Mouse (Mus musculus): ENCODE data around the gene Aff3.

The Aff3 gene

GRCm38 (mm10) chr1:38289891-38290290 lies 374.9 kb downstream of the Aff3 start:
- DNase-seq (ENCODE audit: low read depth, low spot score), result no peak

GRCm38 (mm10) chr1:38288716-38289115 lies 376.0 kb downstream of the Aff3 start:
- DNase-seq (ENCODE audit: low read depth, low spot score), result no peak

DNA sequence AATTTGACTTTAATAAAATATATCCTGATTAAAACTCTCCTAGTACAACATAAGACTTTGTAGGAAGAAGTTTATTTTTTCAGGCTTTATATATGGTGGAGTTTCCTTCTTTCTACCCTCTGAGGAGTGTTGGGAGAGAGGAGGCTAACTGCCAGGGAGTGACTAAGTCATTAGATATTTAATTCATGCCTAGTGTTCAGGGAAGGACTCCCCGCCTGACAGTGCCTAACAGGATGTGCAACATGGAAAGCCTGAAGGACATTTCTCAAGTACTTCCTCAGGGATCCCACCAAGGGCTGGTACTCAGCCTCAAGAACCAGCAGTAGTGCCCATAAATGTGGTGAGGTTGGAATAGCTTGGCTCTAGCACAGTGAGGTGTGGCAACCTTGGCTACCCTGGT lies 378.2 kb downstream of the Aff3 start:
- no peak for DNase-seq (ENCODE audit: low read depth, low spot score)

- DNase-seq (ENCODE audit: low read depth, low spot score), result no peak
Measured at GRCm38 (mm10) chr1:38280549-38280948, 384.2 kb downstream of the Aff3 start.

DNA sequence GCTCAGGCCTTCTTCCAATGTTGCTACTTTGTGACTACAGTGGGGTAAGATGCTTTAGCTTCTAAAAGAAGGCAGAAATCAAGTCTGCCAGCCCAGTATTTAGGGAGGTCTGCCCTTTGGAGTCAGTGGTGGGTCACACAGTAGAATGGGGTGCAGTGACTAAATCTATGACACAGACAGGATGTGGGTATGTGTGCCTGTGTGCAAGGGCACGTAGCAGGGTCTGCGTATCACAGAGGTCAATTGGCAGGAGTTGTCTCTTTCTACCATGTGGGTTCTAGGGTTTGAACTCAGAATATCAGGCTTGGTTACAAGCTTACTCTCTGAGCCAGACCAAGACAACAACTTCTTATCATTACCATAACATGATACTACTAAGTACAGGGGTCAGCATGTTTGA lies 393.4 kb downstream of the Aff3 start:
- no peak for DNase-seq (ENCODE audit: low read depth, low spot score)

- no peak for DNase-seq (ENCODE audit: low read depth, low spot score)
Measured at GRCm38 (mm10) chr1:38268246-38269042, 396.3 kb downstream of the Aff3 start.

DNA sequence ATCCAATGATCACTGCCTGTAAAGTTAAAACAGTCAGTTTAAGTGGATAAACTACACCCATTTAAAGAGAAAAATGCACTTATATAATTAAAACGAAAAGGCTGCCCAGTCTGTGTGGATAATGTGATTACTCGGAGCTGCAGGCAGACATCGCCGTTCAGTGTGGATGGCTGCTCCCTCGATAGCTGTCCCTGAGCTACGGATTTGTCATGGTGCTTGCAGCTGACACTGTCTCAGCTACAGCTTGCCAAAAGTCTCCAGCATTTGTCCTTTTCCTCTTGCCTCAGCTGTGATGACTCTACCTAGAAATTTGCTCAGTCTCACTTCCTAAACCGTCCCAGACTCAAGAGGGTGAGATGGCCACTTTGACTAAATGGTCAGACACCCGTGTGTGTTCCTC lies 401.5 kb downstream of the Aff3 start:
- no peak for DNase-seq (ENCODE audit: low read depth, low spot score)

DNA sequence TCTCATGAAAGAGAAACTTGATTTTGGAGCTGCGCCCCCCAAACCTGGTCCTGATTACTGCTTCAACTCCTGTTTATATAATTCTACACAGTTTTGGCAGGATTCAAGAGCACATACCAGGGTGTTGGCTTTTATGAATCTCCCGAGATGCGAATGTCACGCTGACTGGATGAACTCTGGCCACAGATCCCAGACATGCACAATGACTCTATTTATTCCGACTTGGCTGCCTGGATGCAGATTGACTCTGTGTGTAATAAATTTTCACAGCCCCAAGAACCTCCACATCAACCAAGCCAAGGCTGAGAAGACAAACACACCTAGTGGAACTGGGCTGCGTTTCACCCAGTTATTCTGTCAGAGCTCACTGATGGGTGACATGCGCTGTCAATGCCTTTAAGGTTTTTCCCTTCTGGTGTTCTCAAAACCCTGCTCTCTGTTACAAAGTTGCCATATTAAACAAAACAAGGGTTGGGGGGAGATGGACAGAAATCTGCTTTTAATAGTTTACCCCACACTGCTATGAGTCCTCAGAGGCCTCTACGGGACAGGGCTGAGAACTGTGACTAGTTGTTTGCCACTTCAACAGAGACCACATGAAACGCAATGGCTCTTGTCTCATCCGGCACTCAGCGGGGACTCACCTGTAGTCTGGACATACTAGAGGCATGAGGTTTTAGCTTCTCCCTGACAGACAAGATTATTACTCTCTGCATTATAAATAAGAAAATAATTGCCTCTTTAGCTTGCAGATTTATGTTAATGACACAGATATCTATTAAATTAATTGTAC lies 402.2 kb downstream of the Aff3 start:
- peak; percentile 35 for DNase-seq (ENCODE audit: low read depth, low spot score)

GRCm38 (mm10) chr1:38261076-38261475 lies 403.7 kb downstream of the Aff3 start:
- DNase-seq (ENCODE audit: low read depth, low spot score), result no peak

DNA sequence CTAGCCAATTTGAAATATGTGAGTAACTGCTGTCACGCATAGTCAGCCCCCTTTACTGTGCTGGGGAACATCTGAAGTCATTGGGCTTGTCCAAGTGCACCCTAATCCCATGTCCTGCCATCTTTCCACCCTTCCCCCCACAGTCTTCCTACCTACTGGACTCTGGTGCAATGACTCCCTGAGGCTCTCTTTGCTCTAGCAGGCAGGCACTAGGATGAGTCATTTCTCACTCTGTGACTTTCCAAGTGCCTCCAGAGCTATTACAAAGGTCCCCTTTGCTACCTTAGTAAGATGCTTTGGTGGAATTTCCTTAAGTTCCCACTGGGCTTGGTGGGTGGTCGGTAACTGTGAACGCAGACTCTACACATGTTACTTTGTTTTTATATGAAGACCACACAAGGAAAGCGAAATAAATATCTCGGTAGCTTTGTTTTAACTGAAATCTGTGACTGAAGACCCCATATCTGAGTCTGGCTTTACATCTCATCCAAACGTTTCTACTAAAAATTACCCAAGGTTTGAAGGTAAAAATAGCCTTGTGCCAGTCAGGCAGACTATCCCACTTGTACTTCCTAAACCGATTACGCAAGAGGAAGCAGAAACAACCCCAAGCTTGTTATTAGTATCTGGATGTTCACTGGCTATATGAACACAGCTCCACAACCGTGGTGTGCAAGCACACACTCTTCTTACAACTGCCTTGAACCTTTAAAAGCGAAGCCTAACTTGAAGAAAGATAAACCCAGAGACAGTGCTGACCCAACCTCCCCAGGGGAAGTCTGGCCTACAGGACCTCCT lies 405.0 kb downstream of the Aff3 start:
- no peak for DNase-seq (ENCODE audit: low read depth, low spot score)

GRCm38 (mm10) chr1:38254426-38254825 lies 410.3 kb downstream of the Aff3 start:
- DNase-seq (ENCODE audit: low read depth, low spot score), result no peak

GRCm38 (mm10) chr1:38252766-38253079 lies 412.0 kb downstream of the Aff3 start:
- DNase-seq (ENCODE audit: low read depth, low spot score), result no peak

DNA sequence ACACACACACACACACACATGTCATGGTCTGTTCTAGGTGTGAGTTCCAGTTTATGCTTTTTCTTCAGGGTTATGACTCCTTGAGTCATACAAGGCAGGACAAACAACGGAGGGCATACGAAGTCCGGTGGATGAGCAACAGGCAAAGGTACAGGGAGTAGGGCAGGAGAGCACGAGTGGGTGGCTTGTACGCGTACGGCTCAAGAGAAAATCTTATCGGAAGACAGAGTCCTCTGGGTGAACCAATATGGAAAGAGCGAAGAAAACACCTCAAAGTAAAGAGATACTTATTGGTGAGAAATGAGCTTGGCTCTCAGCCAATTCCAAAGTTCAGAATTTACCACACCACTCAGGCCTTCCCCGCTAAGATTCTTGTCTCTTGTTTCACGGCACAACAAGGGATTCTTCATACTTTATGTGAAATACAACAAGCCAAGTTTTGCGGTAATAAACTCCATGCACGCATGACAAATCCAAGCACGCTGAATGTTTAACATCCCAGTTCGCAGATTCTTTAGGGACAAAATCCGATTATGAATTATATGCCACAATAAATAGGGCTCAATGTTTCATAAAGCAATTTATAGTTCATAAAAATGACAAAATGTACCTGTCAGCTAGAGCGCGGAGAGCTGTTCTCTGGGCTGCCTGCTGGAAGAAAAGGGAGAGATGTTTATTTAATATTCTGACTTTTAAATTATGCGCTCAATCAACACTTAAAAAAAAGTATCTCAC lies 412.6 kb downstream of the Aff3 start:
- DNase-seq (ENCODE audit: low read depth, low spot score), result no peak

DNA sequence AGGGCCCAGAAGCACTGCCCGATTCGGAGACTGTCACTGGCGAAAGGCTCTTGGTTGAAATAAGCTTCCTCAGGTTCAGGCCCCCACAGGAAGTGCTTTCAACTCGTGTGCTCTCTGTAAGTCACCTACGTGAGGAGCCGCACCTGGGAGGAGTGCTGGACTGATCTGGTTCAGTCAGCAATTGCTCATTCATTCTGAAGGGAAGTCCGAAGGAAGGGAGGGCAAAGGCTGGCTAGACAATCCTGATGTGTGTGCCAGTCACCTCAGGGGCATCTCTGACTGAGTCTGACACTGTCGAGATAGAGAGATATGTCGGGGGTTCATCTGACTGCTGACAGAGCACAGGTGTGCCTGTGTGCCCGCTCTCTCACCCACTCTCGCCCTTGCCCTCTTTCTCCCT lies 413.3 kb downstream of the Aff3 start:
- DNase-seq (ENCODE audit: low read depth, low spot score), result no peak

GRCm38 (mm10) chr1:38250246-38250645 lies 414.5 kb downstream of the Aff3 start:
- DNase-seq (ENCODE audit: low read depth, low spot score), result no peak

DNA sequence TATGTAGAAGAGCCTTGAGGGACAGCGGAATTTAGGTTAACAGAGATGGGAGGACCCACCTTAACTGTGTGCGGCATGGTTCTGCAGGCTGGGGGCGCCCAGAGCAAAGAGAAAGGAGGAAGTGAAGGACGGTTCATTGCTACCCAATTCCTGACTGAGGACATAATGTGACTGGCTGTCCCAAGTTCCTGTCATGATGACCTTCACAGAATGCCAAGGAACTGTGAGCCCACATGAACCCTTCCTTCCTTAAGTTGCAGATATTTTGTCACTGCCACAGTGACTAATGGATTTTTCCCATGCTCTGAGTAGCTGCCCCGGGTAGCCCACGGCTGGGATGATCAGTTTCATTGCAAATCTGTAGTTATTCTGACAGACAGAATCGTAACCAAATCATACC lies 415.2 kb downstream of the Aff3 start:
- no peak for DNase-seq (ENCODE audit: low read depth, low spot score)

- DNase-seq (ENCODE audit: low read depth, low spot score), result no peak
Measured at GRCm38 (mm10) chr1:38248027-38248426, 416.7 kb downstream of the Aff3 start.

DNA sequence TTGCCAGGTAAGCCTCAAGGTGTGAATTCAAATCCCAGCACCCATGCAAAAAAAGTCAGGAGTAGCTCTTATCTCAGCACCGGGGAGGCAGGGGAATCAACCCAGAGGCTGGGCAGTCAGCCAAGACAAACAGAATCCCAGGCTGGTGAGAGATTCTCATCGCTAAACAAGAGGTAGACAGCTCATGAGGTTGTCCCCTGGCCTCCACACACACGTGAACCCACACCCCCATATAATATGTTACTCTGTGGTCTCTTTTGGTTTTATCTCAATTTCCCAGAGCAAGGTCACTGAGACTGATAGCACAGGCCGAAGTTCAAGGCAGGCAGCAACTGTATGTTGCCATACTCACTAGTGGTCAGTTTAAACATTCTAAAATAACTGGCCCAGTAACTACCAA lies 422.2 kb downstream of the Aff3 start:
- no peak for DNase-seq (ENCODE audit: low read depth, low spot score)

DNA sequence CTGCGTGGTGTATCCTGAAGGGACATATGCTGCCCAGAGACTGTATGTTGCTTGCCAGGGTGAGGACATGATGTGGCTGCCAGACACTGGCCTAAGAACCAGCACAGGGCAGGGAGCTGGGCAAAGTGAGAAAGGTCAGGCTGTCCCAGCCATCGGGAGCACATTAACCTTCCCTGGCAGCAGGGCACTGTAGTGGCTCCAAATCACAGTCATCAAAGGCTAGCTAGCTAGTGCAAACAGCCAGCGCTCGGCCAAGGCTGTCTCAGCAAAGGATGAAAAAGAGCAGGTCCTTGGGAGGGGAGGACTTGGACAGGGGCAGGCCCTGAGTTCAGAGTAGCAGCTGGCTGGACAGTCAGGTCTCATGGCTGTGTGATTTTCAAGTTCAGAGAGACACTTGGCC lies 423.0 kb downstream of the Aff3 start:
- DNase-seq (ENCODE audit: low read depth, low spot score), result no peak

DNA sequence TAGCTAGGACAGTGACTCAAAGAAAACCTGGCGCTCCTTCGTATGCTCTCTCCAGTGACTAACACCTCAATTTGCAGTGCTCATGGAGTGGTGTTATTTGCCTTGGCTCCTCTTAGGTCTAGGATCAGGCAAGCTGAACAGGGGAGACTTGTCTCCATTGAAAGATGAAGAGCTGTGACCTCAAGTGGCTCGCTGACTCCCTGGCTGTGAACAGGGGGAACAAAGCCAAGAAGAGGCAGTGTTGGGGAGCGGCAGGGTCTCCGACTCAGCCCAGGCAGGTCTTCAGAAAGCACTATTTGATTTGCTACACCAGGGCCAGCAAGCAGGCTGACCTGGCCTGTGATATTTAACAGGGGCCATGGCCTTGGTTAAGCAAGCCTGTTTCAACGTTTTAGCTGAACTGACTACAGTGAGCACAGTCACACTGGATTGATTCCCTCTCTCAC lies 423.5 kb downstream of the Aff3 start:
- DNase-seq (ENCODE audit: low read depth, low spot score), result no peak

- DNase-seq (ENCODE audit: low read depth, low spot score), result no peak
Measured at GRCm38 (mm10) chr1:38240438-38241220, 424.1 kb downstream of the Aff3 start.
